Mouse (Mus musculus) layer of hippocampus, postnatal 10 days (tissue): ENCODE measurements at regions not wholly inside any gene's neighbourhood (a gene's known extent, or its start where the extent isn't known, plus 50 kb on each side); places are given as distances from the start of the nearest gene placed in this dataset.

ENCODE experiments used
- DNase-seq, 2 experiments: peaks; one replicate each; pipeline ENCODE4 v3.0.0; 2021; ENCODE audit warnings: low spot score in 2 of 2

- no peak for DNase-seq
Measured at GRCm38 (mm10) chr12:97720554-97720953, 538.7 kb downstream of the Galc start.

DNA sequence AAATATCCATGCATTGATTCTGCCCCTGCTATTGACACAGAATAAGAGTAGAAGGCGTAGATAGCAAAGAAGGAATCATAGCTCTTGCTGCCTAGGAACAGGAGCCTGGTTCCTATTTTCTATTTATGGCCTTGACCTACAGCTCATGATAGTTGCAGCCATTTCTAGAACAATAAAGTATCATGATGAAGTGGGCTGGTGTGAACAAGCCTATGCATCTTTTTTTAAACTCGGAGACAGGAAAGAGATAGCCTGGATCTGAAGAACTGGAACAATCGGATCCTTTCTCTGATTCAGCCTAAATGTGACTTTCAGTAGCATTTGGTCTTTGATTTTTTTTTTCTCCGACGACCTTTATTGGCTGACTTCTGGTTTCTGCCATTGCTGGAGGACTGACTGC, 541.4 kb downstream of the Galc start:
- DNase-seq: no peak
